Mouse (Mus musculus) lung, embryonic 16.5 days (tissue): ENCODE data around the gene Daam1. TPM values are rescaled to one million over a fixed set of nuclear protein-coding genes. Genes with fewer than 3 reads are reported as not detected.

Experiments used
- polyA plus RNA-seq: library from polyadenylated mRNA; unstranded; fragments of >200 nt; fragmentation: Nextera tagmentation; extraction: Ambion mirVana; gene quantifications from 2 replicates; pipeline ENCODE4 v1.2.1, GENCODE M21; 2015

Gene Daam1
- polyA plus RNA-seq, 1 experiment from 2014 or later, result 16.0 TPM

Other genes with a start within 250 kb of the Daam1 start
- 0.34 and 0.46 TPM in 2 replicates for gene Gpr135, start 240.0 kb downstream of the Daam1 start, polyA plus RNA-seq